Mouse (Mus musculus): ENCODE data around the gene 1700022I11Rik. TPM values are rescaled to one million over a fixed set of nuclear protein-coding genes. Genes with fewer than 3 reads are reported as not detected.

Gene 1700022I11Rik
- polyA plus RNA-seq, 1 experiment from 2014 or later, result 0.34 TPM

DNA sequence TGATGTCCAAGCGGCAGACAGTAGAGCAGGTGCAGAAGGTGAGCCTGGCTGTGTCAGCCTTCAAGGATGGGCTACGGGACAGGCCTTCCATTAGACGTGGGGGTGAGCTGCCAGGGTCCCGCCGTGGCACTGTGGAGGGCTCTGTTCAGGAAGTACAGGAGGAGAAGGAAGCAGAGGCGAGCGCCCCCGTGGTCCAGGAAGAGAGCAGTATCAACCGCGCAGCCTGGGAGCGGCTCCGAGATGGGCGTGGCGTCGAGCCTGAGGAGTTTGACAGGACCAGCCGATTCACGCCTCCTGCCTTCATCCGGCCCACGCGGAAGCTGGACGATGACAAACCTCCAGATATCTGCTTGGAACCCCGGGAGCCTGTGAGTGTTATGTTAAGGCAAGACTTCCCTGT lies 35.8 kb upstream of the 1700022I11Rik start:
- Histone ChIP-seq H3K36me3 (ENCODE audit: control insufficient read depth, insufficient read depth, low read length) (no peaks in the 10 kb centered on the region), H3K27ac (ENCODE audit: low read depth, low read length) (no peak overlapping the region), H3K4me2 (replicated peaks; ENCODE audit: low read depth, low read length) (peak overlapping the region; percentile 21), H3K27me3 (ENCODE audit: control insufficient read depth, insufficient read depth, low read length) (peaks cover 14% of the 10 kb centered on the region), H3K4me3 (ENCODE audit: low read length) (peak overlapping the region; percentile 12; the same call in 1 of the 2 replicates), H3K9ac (ENCODE audit: low read depth, low read length) (no peak overlapping the region), H3K9me3 (ENCODE audit: control insufficient read depth, low read length) (no peaks in the 10 kb centered on the region), H3K4me1 (ENCODE audit: control insufficient read depth, insufficient read depth, low read length) (no peaks in the 10 kb centered on the region)
- ATAC-seq (ENCODE audit: low FRiP score, low TSS enrichment), result peak; percentile 62; the same call in 1 of the 2 replicates
- WGBS, result 6% methylated on average over 20 of the region's 22 CpGs

DNA sequence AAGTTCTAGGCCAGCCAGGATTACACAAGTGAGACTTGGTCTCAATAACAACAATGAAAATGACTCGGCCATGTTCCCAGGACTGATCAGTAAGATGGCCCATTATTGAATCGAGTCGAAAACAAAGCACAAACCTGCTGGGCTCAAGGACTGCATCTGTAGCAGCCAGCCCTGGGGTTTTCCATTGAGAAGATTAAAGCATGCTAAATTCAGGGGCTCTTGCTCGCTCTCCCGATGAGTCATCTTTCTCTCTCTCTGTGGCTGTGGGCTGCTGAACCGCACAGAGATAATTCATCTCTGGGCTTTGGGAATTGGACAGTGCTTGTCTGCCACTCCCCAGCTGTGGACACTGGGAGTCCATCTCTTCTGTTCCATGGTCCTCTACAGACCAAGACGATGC lies 28.0 kb upstream of the 1700022I11Rik start:
- Histone ChIP-seq H3K4me2 (replicated peaks; ENCODE audit: low read depth, low read length) (no peak overlapping the region), H3K4me1 (ENCODE audit: control insufficient read depth, insufficient read depth, low read length) (no peaks in the 10 kb centered on the region), H3K27ac (ENCODE audit: low read depth, low read length) (no peak overlapping the region), H3K36me3 (ENCODE audit: control insufficient read depth, insufficient read depth, low read length) (no peaks in the 10 kb centered on the region), H3K9me3 (ENCODE audit: control insufficient read depth, low read length) (no peaks in the 10 kb centered on the region), H3K27me3 (ENCODE audit: control insufficient read depth, insufficient read depth, low read length) (no peaks in the 10 kb centered on the region), H3K9ac (ENCODE audit: low read depth, low read length) (no peak overlapping the region), H3K4me3 (ENCODE audit: low read length) (no peak overlapping the region)
- 86% methylated on average over 7 of the region's 7 CpGs for WGBS
- no peak for ATAC-seq (ENCODE audit: low FRiP score, low TSS enrichment)

DNA sequence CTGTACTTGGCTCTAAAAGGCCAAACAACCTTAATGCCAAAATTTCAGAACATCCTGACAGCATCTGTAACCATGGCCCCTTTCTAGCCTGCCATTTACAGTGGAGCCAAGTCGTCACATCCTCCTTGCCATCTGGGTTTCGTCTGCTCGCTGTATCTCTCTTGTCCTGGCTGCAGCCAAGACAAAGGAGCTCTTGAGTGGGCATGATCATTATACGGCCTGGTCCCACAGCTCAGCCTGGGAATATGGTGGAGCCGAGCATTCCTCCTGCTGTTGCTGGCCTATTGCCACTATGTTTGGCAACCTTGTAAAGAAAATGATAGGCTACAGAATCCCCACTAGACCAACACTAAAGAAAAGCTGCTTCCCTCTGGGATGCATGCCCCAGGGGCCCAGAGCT lies 26.1 kb upstream of the 1700022I11Rik start:
- WGBS, result 83% methylated on average over 5 of the region's 5 CpGs
- H3K27ac ChIP-seq (ENCODE audit: low read depth, low read length), result no peak overlapping the region
- H3K27me3 ChIP-seq (ENCODE audit: control insufficient read depth, insufficient read depth, low read length), result no peaks in the 10 kb centered on the region; the same call in 1 of the 2 replicates
- H3K4me2 ChIP-seq (replicated peaks; ENCODE audit: low read depth, low read length), result no peak overlapping the region
- no peak overlapping the region for H3K9ac ChIP-seq (ENCODE audit: low read depth, low read length)
- H3K4me3 ChIP-seq (ENCODE audit: low read length), result no peak overlapping the region
- no peaks in the 10 kb centered on the region for H3K9me3 ChIP-seq (ENCODE audit: control insufficient read depth, low read length)
- H3K4me1 ChIP-seq (ENCODE audit: control insufficient read depth, insufficient read depth, low read length), result no peaks in the 10 kb centered on the region
- no peak for ATAC-seq (ENCODE audit: low FRiP score, low TSS enrichment)
- H3K36me3 ChIP-seq (ENCODE audit: control insufficient read depth, insufficient read depth, low read length), result no peaks in the 10 kb centered on the region

DNA sequence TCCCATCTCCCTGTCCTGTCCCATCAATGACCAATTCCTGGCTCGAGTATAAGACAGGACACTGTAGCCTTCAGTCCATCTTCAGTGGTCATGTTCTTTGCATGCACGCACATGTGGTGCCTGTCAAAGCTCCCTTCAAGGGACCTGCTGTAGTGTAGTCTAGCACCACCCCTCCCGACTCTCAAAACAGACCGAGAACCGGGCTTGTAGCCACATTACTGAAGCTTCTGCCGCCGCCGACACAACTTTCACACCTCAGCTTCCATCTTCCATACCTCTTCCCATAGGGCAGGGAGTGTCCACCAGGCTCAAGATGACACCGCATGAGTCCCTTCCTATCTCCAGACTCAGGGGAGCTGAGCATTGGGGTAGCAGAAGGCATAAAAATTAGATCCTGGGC lies 25.2 kb upstream of the 1700022I11Rik start:
- Histone ChIP-seq H3K4me1 (ENCODE audit: control insufficient read depth, insufficient read depth, low read length) (0 out of 2 replicates have a peak, but pooled peaks cover 6% of the 10 kb centered on the region), H3K27me3 (ENCODE audit: control insufficient read depth, insufficient read depth, low read length) (no peaks in the 10 kb centered on the region; the same call in 1 of the 2 replicates), H3K4me3 (ENCODE audit: low read length) (no peak overlapping the region), H3K36me3 (ENCODE audit: control insufficient read depth, insufficient read depth, low read length) (no peaks in the 10 kb centered on the region), H3K4me2 (replicated peaks; ENCODE audit: low read depth, low read length) (no peak overlapping the region), H3K27ac (ENCODE audit: low read depth, low read length) (no peak overlapping the region), H3K9ac (ENCODE audit: low read depth, low read length) (no peak overlapping the region), H3K9me3 (ENCODE audit: control insufficient read depth, low read length) (no peaks in the 10 kb centered on the region)
- 83% methylated on average over 9 of the region's 9 CpGs for WGBS
- ATAC-seq (ENCODE audit: low FRiP score, low TSS enrichment), result no peak

DNA sequence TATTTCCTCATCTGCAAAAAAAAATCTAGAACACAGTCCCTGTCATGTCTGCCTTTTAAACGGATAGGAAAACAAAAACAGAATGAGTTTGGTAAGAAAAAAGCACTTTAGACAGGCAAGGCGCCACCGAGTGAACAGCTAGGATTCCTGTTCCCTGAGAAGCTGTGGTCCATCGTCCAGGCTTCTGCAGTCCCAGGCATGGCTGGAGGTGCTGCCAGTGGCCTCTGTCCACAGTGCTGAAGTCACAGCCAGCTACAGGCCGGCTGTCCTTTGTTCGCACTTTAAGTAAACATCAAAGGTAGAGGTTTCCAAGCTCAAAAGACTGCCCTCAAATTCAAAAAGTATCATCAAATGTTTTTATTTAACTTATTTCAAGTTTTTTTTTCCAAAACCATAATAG lies 24.4 kb upstream of the 1700022I11Rik start:
- Histone ChIP-seq H3K4me2 (replicated peaks; ENCODE audit: low read depth, low read length) (no peak overlapping the region), H3K9ac (ENCODE audit: low read depth, low read length) (no peak overlapping the region), H3K36me3 (ENCODE audit: control insufficient read depth, insufficient read depth, low read length) (no peaks in the 10 kb centered on the region), H3K27me3 (ENCODE audit: control insufficient read depth, insufficient read depth, low read length) (no peaks in the 10 kb centered on the region; the same call in 1 of the 2 replicates), H3K27ac (ENCODE audit: low read depth, low read length) (no peak overlapping the region), H3K9me3 (ENCODE audit: control insufficient read depth, low read length) (no peaks in the 10 kb centered on the region), H3K4me1 (ENCODE audit: control insufficient read depth, insufficient read depth, low read length) (0 out of 2 replicates have a peak, but pooled peaks cover 8% of the 10 kb centered on the region), H3K4me3 (ENCODE audit: low read length) (no peak overlapping the region)
- ATAC-seq (ENCODE audit: low FRiP score, low TSS enrichment), result no peak
- 5% methylated on average over 6 of the region's 6 CpGs for WGBS

DNA sequence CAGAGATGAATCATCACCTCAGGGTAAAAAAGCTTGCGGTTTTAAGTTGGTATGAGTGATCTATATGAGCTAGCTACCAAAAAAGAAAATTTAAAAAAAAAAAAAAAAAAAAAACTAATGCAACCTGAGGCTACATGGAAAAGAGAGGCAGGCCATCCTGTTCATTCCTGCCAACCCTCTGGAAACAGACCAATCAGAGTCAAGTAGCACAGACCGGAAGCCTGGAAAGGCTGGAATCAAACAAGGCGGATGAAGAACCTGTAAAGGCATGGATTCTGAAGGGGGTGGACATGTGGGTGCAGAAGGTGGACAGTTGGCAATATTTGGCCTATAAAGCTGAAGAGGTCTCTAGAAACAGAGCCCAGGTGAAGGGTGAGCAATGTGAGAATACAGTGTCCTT lies 24.0 kb upstream of the 1700022I11Rik start:
- H3K9ac ChIP-seq (ENCODE audit: low read depth, low read length), result no peak overlapping the region
- H3K27me3 ChIP-seq (ENCODE audit: control insufficient read depth, insufficient read depth, low read length), result no peaks in the 10 kb centered on the region; the same call in 1 of the 2 replicates
- no peak overlapping the region for H3K4me2 ChIP-seq (replicated peaks; ENCODE audit: low read depth, low read length)
- no peaks in the 10 kb centered on the region for H3K9me3 ChIP-seq (ENCODE audit: control insufficient read depth, low read length)
- H3K27ac ChIP-seq (ENCODE audit: low read depth, low read length), result no peak overlapping the region
- no peaks in the 10 kb centered on the region for H3K36me3 ChIP-seq (ENCODE audit: control insufficient read depth, insufficient read depth, low read length)
- H3K4me3 ChIP-seq (ENCODE audit: low read length), result no peak overlapping the region
- H3K4me1 ChIP-seq (ENCODE audit: control insufficient read depth, insufficient read depth, low read length), result peaks cover 10% of the 10 kb centered on the region; the same call in 1 of the 2 replicates
- ATAC-seq (ENCODE audit: low FRiP score, low TSS enrichment), result no peak
- WGBS, result 89% methylated on average over 3 of the region's 3 CpGs

DNA sequence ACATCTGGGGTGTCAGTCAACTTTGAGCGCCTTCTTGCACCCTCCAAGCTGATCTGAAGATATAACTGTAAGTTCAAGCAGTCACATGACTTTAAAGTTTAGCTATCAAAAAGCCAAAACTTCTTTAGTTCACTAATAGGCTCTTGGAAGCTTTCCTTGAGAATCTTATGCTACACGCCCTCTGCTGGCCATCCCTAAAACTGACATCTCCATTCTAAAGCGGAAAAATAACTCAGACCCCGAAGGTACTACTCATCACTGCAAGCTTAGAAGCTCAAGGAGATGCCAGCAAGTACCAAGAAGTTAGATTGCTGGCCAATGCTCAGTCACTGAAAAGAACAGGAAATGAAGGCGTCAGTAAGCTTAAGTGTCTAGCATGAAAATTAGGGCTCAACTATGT lies 23.5 kb upstream of the 1700022I11Rik start:
- Histone ChIP-seq H3K4me3 (ENCODE audit: low read length) (no peak overlapping the region), H3K4me1 (ENCODE audit: control insufficient read depth, insufficient read depth, low read length) (peaks cover 13% of the 10 kb centered on the region; the same call in 1 of the 2 replicates), H3K27me3 (ENCODE audit: control insufficient read depth, insufficient read depth, low read length) (no peaks in the 10 kb centered on the region; the same call in 1 of the 2 replicates), H3K4me2 (replicated peaks; ENCODE audit: low read depth, low read length) (no peak overlapping the region), H3K9ac (ENCODE audit: low read depth, low read length) (no peak overlapping the region), H3K36me3 (ENCODE audit: control insufficient read depth, insufficient read depth, low read length) (no peaks in the 10 kb centered on the region), H3K9me3 (ENCODE audit: control insufficient read depth, low read length) (no peaks in the 10 kb centered on the region), H3K27ac (ENCODE audit: low read depth, low read length) (no peak overlapping the region)
- 7% methylated on average over 5 of the region's 5 CpGs for WGBS
- ATAC-seq (ENCODE audit: low FRiP score, low TSS enrichment), result no peak

DNA sequence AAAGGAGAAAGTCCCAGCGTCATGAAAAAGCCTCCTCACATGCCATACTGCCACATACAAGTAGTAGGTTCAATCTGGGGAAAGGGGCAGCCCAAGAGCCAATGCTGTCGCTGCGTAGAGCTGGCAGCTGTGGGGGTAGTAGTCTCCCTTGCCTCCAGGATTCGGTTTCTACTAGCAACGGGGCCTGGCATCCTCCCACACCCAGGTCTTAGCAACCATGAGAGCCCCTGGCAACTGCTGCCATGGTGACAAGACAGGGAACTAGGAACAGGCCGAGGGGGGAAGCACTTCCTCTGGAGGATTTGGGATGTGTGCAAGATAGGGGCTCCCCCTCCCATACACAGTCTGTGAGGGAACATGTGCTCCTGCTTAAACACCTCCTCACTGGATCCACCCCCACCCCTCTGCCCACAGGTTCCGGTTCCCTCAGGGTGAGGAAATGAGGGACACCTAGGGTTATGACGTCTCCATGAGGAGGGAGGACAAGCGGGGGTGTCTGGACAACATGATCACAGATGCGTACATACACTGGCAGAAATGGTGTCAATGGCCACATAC lies 22.6 kb upstream of the 1700022I11Rik start:
- Histone ChIP-seq H3K36me3 (ENCODE audit: control insufficient read depth, insufficient read depth, low read length) (no peaks in the 10 kb centered on the region), H3K4me2 (replicated peaks; ENCODE audit: low read depth, low read length) (no peak overlapping the region), H3K27me3 (ENCODE audit: control insufficient read depth, insufficient read depth, low read length) (no peaks in the 10 kb centered on the region; the same call in 1 of the 2 replicates), H3K27ac (ENCODE audit: low read depth, low read length) (no peak overlapping the region), H3K9me3 (ENCODE audit: control insufficient read depth, low read length) (no peaks in the 10 kb centered on the region), H3K4me1 (ENCODE audit: control insufficient read depth, insufficient read depth, low read length) (peaks cover 15% of the 10 kb centered on the region; the same call in 1 of the 2 replicates), H3K9ac (ENCODE audit: low read depth, low read length) (no peak overlapping the region), H3K4me3 (ENCODE audit: low read length) (no peak overlapping the region)
- ATAC-seq (ENCODE audit: low FRiP score, low TSS enrichment), result no peak
- 41% methylated on average over 10 of the region's 10 CpGs for WGBS

DNA sequence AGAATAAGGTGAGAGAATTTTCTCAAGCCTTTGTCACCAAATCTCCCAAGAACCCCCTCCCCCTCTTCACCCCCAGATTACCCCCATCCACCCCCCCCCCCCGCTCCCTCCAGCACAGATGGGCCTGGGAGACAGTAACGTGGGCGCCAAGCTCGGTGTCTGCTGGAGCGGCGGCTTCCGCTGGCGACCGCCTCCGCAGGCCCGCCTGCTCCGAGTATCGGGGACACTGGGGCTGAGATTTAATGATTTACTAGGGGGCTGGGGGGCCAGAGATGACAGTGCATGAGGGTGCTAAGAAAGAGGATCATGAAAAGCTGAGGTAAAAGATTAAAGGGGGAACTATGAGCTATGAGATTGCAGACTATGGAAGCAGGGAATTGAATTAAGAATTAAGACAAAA lies 20.9 kb upstream of the 1700022I11Rik start:
- no peak overlapping the region; the same call in 1 of the 2 replicates for H3K4me2 ChIP-seq (replicated peaks; ENCODE audit: low read depth, low read length)

More for the DNA sequence above, 20.9 kb upstream of the 1700022I11Rik start:
- 46% methylated on average over 13 of the region's 13 CpGs for WGBS
- Histone ChIP-seq H3K36me3 (ENCODE audit: control insufficient read depth, insufficient read depth, low read length) (no peaks in the 10 kb centered on the region), H3K4me1 (ENCODE audit: control insufficient read depth, insufficient read depth, low read length) (peaks cover 17% of the 10 kb centered on the region; the same call in 1 of the 2 replicates), H3K4me3 (ENCODE audit: low read length) (no peak overlapping the region), H3K27ac (ENCODE audit: low read depth, low read length) (no peak overlapping the region), H3K9me3 (ENCODE audit: control insufficient read depth, low read length) (no peaks in the 10 kb centered on the region), H3K9ac (ENCODE audit: low read depth, low read length) (no peak overlapping the region), H3K27me3 (ENCODE audit: control insufficient read depth, insufficient read depth, low read length) (no peaks in the 10 kb centered on the region; the same call in 1 of the 2 replicates)
- ATAC-seq (ENCODE audit: low FRiP score, low TSS enrichment), result no peak

All from kidney, embryonic 14.5 days (tissue).